Mouse (Mus musculus): ENCODE measurements around the gene Ap2b1. TPM values are rescaled to one million over a fixed set of nuclear protein-coding genes. Genes with fewer than 3 reads are reported as not detected.
A peak's percentile ranks its signal among the peaks of the same experiment; 100 is the strongest.

Gene Ap2b1
- polyA plus RNA-seq, 1 experiment from 2014 or later = 112 TPM

DNA sequence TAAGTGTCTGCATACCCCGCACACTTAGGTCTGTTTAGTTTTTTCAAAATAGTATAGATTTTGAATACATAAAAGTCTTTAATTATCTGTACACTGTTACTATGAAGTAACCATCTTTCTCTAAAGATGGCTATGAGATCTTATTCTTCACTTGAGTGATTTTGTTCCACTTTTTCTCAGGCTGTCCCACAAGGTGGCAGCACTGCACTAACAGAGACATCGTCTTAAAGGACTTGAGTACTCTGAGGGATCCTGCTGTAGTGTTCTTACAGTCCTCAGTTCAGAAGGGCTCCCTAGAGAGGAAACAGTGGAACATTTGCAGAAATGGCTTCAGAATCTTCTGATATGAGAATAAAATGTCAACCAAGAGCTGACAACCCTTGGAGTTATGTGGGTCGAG, 28.6 kb downstream of the Ap2b1 start:
- H3K27me3 ChIP-seq = no peaks in the 10 kb centered on the region
- TF ChIP-seq CTCF (IDR thresholded peaks at IDR 0.05) = peak; percentile 73
- DNase-seq (ENCODE audit: low read depth, low spot score) (no peak), ATAC-seq (no peak)
- in situ Hi-C loops (cut with MboI; ENCODE audit: low pct_unique_long_range_greater_than_20kb) = loop anchor here (5.0 kb wide), 1 partner anchor 95 kb away; no protein-coding TSS in a partner anchor
- ChIA-PET POLR2A (no interaction called here), CTCF (interaction anchor here (0.8 to 1.6 kb wide), 4 partner anchors 15 to 97 kb away, joined by 3 to 5 read pairs (median 4); no protein-coding TSS in a partner anchor)

DNA sequence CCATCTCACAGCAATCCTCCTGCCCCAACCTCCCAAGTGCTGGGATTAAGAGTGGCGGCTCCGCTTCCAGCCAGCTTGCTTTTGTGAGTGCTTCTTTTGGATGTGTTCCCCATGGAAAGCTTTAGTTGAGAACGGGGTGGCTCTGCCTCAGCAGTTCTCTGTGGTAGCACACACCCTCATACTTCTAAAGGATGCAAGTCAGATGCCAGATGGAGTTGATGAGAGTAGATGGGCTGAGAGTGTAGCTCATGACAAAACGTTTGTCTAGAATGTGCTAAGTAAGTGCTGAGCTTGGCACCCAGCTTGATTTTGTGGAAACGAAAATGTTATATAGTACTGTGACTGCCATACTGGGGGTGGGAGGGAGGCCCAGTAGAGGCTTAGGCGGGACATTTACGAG, 37.0 kb downstream of the Ap2b1 start:
- TF ChIP-seq CTCF (IDR thresholded peaks at IDR 0.05) = no peak
- CTCF ChIA-PET = interaction anchor here (1.0 to 1.9 kb wide), 4 partner anchors 11 to 24 kb away, joined by 3 to 5 read pairs (median 4); no protein-coding TSS in a partner anchor

DNA sequence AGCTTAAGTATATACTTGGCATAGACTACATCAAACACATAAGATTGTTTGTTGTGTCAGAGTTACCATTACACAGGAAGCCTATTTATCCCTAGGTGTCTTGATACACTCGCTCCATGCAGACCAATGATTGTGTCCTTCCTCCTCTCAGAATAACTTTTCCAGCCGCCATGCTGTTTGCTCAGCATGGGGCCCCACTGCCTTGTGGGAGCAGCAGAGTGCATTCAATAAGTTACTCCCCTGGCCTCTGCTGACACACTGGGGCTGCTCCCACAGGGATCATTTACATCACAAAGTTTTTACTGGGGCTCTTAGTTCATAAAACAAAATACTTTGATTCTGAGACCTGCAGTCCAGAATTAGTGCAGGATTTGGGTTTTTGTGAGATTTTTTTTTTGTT, 40.9 kb downstream of the Ap2b1 start:
- TF ChIP-seq CTCF (IDR thresholded peaks at IDR 0.05) = no peak
- no peak for ATAC-seq
- CTCF ChIA-PET = interaction anchor here (0.7 kb wide), 1 partner anchor 10 kb away, joined by 3 read pairs; no protein-coding TSS in a partner anchor
- POLR2A ChIA-PET = no interaction called here
- no peaks in the 10 kb centered on the region for H3K27me3 ChIP-seq
- in situ Hi-C loops (cut with MboI; ENCODE audit: low pct_unique_long_range_greater_than_20kb) = no loop called here
- DNase-seq (ENCODE audit: low read depth, low spot score) = no peak

More for the DNA sequence above, 37.0 kb downstream of the Ap2b1 start:
- H3K27me3 ChIP-seq = no peaks in the 10 kb centered on the region
- in situ Hi-C loops (cut with MboI; ENCODE audit: low pct_unique_long_range_greater_than_20kb) = no loop called here
- DNase-seq (ENCODE audit: low read depth, low spot score) = no peak
- POLR2A ChIA-PET = no interaction called here
- ATAC-seq = no peak

DNA sequence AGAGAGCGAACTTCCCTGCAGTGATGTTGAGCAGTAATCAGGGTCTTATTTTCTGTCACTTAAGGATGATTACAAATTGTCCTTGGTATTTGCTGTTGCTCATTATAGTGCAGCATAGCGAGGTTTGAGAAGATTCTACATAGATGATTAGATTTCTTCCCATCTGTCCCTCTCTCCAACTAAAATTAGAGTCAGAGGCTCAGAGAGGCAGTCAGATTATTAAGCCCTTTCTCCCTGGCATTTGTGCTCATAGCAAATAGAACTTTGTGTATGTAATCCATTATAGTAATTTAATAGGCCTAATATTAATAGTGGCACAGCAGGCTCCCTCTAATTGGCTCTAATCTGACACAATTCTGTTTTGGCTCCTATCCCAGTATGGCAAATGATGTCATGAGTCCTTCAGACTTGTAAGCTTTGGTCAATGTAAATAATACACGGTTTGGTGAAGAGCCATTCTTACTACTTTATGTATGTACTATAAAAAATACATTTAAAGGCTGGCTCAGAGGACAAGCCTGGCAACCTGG, 43.0 kb downstream of the Ap2b1 start:
- ChIA-PET CTCF (interaction anchor here (1.6 to 1.7 kb wide), 2 partner anchors 10 to 83 kb away, joined by 3 to 5 read pairs; no protein-coding TSS in a partner anchor), POLR2A (interaction anchor here (0.9 kb wide), 1 partner anchor 12 kb away, joined by 3 read pairs; no protein-coding TSS in a partner anchor)
- in situ Hi-C loops (cut with MboI; ENCODE audit: low pct_unique_long_range_greater_than_20kb) = no loop called here
- ATAC-seq = no peak
- no peak for DNase-seq (ENCODE audit: low read depth, low spot score)
- H3K27me3 ChIP-seq = no peaks in the 10 kb centered on the region
- TF ChIP-seq CTCF (IDR thresholded peaks at IDR 0.05) = no peak

DNA sequence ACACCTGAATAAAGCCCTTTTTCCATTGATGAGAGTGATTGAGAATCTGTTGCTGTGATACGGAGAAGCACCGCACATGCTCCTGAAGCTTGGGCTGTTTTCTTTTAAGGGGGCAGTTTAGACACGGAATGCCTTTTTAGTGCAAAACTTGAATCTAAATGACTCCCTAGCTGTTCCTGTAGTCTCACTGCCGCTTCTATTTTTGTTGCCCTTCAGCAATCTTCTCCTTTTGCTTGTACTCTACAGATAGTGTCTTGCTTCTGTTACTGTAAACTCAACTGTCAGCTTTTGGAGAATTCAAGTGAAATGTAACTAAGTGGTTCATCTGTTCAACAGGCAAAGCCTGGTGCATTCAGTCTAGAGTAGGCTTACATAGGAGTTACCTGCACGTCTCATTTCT, 56.6 kb downstream of the Ap2b1 start:
- ChIA-PET CTCF (no interaction called here), POLR2A (no interaction called here)
- TF ChIP-seq CTCF (IDR thresholded peaks at IDR 0.05) = no peak
- no peak for DNase-seq (ENCODE audit: low read depth, low spot score)
- no peak for ATAC-seq
- H3K27me3 ChIP-seq = no peaks in the 10 kb centered on the region
- in situ Hi-C loops (cut with MboI; ENCODE audit: low pct_unique_long_range_greater_than_20kb) = loop anchor here (10.0 kb wide), 1 partner anchor 69 kb away; the partner anchor contains the start of gene Gas2l2

DNA sequence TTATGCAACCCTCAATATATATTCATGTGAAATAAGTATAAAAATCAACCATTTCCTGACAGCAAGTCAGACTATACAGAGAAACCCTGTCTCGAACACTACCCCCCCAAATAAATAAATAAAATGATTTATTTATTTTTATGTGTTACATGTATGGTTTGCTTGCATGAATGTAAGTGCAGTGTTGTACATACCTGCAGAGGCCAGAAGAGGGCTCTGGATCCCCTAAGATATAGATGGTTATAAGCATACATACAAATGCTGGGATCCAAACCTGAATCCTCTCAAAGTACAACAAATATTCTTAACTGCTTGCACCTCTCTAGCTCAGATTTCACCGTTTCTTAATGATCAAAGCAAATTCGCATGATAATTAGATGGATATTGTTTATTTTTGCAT, 58.6 kb downstream of the Ap2b1 start:
- in situ Hi-C loops (cut with MboI; ENCODE audit: low pct_unique_long_range_greater_than_20kb) = loop anchor here (10.0 kb wide), 1 partner anchor 67 kb away; the partner anchor contains the start of gene Gas2l2
- ATAC-seq = no peak
- POLR2A ChIA-PET = no interaction called here
- no peaks in the 10 kb centered on the region for H3K27me3 ChIP-seq
- DNase-seq (ENCODE audit: low read depth, low spot score) = no peak
- CTCF ChIA-PET = interaction anchor here (1.3 to 2.4 kb wide), 3 partner anchors 11 to 70 kb away, joined by 3 to 9 read pairs (median 9); no protein-coding TSS in a partner anchor
- peak; percentile 43 for TF ChIP-seq CTCF (IDR thresholded peaks at IDR 0.05)

DNA sequence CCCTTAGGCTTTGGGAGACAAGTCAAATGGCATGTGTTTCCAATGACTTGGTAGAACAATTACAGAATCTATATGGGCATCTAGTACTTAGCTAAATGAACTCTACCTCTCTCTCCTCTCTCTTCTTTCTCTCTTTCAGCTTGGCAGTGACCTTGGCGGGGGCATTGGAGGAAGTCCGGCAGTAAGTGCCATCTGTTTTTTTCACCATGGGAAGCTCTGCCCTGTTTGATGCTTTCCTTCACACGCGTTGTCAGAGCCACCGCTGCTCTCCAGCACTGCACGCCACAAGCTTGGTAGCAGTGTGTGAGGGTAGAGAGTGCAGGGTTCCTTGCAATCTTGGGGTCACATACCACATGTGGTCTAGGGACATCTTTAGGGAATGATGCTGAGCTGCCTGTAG, 65.8 kb downstream of the Ap2b1 start:
- POLR2A ChIA-PET = no interaction called here
- ATAC-seq (no peak), DNase-seq (ENCODE audit: low read depth, low spot score) (no peak)
- TF ChIP-seq CTCF (IDR thresholded peaks at IDR 0.05) = no peak
- in situ Hi-C loops (cut with MboI; ENCODE audit: low pct_unique_long_range_greater_than_20kb) = no loop called here
- CTCF ChIA-PET = interaction anchor here (1.5 to 1.8 kb wide), 3 partner anchors 9 to 60 kb away, joined by 3 to 7 read pairs (median 5); no protein-coding TSS in a partner anchor
- H3K27me3 ChIP-seq = no peaks in the 10 kb centered on the region

DNA sequence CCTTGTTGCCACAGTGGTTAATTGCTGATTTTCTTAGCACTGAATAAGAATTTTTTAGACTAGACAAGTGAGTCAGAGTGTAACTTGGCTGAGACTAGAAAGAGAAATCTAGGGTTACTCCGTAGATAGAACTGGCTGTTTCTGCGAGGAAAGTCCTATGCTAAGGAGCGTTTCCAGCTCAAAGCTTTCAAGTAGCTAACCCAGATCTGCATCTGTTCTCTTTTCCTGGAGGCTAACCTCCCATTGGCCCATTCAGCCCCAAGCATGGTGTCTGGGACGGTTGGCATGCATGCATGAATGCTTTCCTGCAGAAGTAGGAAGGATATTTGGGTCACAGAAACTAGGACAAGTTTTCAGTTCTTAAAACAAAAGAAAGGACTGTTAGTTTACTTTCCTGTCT, 72.4 kb downstream of the Ap2b1 start:
- no peak for TF ChIP-seq CTCF (IDR thresholded peaks at IDR 0.05)
- no peaks in the 10 kb centered on the region for H3K27me3 ChIP-seq
- ChIA-PET POLR2A (no interaction called here), CTCF (no interaction called here)
- DNase-seq (ENCODE audit: low read depth, low spot score) (no peak), ATAC-seq (no peak)
- in situ Hi-C loops (cut with MboI; ENCODE audit: low pct_unique_long_range_greater_than_20kb) = no loop called here

DNA sequence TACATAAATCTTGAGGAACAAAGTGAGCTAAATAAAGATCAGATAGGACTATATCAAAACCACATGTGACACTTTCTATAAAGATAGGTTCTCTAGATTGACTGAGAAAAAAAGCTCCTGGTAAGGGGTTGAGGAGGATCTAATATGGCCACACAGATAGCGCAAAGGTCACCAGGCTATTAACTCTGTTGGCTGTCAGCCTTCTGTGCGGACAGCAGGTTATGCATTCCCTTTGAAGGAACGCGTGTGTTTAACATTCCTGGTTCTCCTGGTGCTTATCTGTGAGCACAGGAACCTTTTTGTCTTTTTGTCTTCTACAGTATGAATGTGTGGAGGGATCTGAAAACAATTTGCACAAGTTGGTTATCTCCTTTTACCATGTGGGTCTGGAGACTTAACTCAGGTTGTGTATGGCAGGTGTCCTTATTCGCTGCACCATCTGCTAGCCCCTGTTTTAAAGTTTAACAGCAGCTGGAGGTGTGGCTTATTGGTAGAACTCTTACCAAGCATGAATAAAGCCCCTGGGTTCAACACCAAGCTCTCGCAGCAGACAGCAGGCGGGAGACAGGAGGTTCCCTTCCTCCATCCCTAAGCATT, 81.0 kb downstream of the Ap2b1 start:
- ChIA-PET POLR2A (interaction anchor here (0.6 to 1.3 kb wide), 2 partner anchors 16 to 23 kb away, joined by 3 read pairs; no protein-coding TSS in a partner anchor), CTCF (interaction anchor here (1.5 kb wide), 1 partner anchor 26 kb away, joined by 3 read pairs; no protein-coding TSS in a partner anchor)
- in situ Hi-C loops (cut with MboI; ENCODE audit: low pct_unique_long_range_greater_than_20kb) = no loop called here
- TF ChIP-seq CTCF (IDR thresholded peaks at IDR 0.05) = no peak
- ATAC-seq (no peak), DNase-seq (ENCODE audit: low read depth, low spot score) (no peak)
- no peaks in the 10 kb centered on the region for H3K27me3 ChIP-seq

DNA sequence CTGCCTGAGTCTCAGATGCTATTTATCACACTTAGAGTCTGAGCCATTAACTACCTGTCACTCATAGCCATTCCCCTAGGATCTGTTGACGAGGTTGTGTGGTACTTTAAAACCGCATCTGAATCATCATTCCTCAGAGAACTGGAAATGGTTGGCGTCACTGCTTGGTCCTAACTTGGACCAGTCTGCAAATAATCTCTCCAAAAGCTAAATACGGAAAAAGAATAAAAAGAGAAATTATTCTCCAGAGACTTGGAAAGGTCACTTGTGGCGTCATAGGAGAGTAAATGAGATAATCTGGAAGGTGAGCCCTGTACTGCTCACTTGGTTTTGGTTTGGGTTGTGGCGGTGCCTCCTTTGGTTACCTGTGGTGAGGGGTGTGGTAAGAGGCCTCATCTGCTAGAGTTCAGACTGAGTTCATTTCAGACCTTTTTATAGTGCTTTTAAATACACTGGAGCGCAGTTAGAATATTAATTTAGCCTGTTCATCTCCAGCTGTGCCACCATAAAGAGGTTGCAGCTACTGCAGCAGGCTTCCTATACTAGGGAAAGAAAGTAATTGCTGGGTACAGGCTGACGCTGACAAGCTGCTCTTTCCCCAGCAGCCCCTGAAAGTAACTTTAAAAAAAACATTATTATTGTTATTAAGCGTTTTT, 84.2 kb downstream of the Ap2b1 start:
- ChIA-PET CTCF (interaction anchor here (1.1 kb wide), 1 partner anchor 40 kb away, joined by 3 read pairs; no protein-coding TSS in a partner anchor), POLR2A (no interaction called here)
- H3K27me3 ChIP-seq = no peaks in the 10 kb centered on the region
- ATAC-seq (no peak), DNase-seq (ENCODE audit: low read depth, low spot score) (no peak)
- no peak for TF ChIP-seq CTCF (IDR thresholded peaks at IDR 0.05)
- in situ Hi-C loops (cut with MboI; ENCODE audit: low pct_unique_long_range_greater_than_20kb) = no loop called here

DNA sequence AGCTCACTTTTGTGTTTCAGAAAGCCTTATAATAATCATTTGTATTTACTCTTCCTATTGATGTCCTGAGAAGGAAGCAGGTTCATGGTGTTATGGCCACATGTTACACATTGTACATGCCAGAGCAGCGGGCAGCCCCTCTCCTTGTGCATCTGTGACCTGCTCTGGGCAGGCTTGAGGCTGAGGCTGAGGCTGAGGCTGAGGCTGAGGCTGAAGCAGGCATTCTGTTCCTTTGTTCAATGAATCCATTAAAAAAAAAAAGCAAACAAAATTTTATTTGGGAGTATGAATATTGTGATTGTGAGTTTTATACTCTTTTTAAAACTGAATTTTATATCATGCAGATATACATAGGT, 84.7 kb downstream of the Ap2b1 start:
- DNase-seq (ENCODE audit: low read depth, low spot score) = no peak
- in situ Hi-C loops (cut with MboI; ENCODE audit: low pct_unique_long_range_greater_than_20kb) = no loop called here
- POLR2A ChIA-PET = no interaction called here
- no peaks in the 10 kb centered on the region for H3K27me3 ChIP-seq
- CTCF ChIA-PET = interaction anchor here (1.1 kb wide), 1 partner anchor 40 kb away, joined by 3 read pairs; no protein-coding TSS in a partner anchor
- no peak for ATAC-seq
- no peak for TF ChIP-seq CTCF (IDR thresholded peaks at IDR 0.05)
